Mouse (Mus musculus) heart, postnatal 0 days (tissue): ENCODE results near the gene Sept8.

Experiments
- CTCF ChIP-seq: IDR thresholded peaks from 2 replicates; pipeline ENCODE4 v1.5.1; 2016; ENCODE audit warnings: antibody characterized with exemption, control low read depth, low read depth
- EP300 ChIP-seq: IDR thresholded peaks from 2 replicates; pipeline ENCODE4 v1.6.1; 2016; ENCODE audit warnings: antibody characterized with exemption, low read depth

DNA sequence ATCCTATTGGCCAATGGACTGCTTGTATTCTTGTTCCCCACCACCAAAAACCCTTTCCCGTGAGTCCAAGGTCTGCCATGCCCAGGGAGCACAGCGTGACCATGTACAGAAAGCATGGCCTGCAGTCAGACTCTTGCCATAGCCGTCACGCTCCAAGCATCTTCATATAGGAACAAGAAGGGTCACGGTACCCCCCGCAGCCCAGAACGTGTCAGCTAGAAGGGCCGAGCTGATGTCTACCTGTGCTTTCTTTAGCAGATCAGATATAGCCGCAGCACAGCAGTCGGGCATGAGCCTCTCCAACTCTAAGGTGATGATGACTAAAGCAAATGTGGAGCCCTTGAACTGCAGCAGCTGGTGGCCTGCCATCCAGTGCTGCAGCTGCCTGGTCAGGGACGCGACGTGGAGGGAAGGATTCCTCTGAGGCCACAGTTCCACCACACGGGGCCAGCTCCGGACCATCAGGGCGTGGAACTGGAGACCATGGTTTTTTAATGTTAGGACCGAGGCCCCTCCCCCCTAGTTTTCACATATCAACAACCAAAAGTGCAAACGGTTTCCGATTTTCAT, 29.1 kb downstream of the Sept8 start:
- no peak for TF ChIP-seq CTCF
- no peak for TF ChIP-seq EP300
